Mouse (Mus musculus) G1E (cell line): ENCODE data around the gene Chrm2. TPM values are rescaled to one million over a fixed set of nuclear protein-coding genes. Genes with fewer than 3 reads are reported as not detected.

Experiments
- ATAC-seq: 2 replicates; pipeline ENCODE4 v1.8.0; 2016; ENCODE audit warnings: mild to moderate bottlenecking; ENCODE audit not compliant: insufficient number of reproducible peaks, poor library complexity, low FRiP score, severe bottlenecking; ENCODE audit errors: extremely low read depth
- DNase-seq: peaks from one replicate; pipeline ENCODE4 v3.0.0; 2012; ENCODE audit warnings: low spot score
- H3K27me3 ChIP-seq: 2 replicates; pipeline ENCODE4 v1.6.1; 2012; ENCODE audit warnings: mild to moderate bottlenecking, low read length, inconsistent platforms; ENCODE audit not compliant: insufficient read depth
- H3K36me3 ChIP-seq: replicated peaks from 2 replicates; pipeline ENCODE3; 2012; ENCODE audit warnings: mild to moderate bottlenecking, inconsistent platforms
- H3K4me1 ChIP-seq: 2 replicates; pipeline ENCODE4 v1.6.1; 2012; ENCODE audit warnings: low read depth, low read length, inconsistent platforms, mixed read lengths; ENCODE audit not compliant: insufficient read depth
- H3K4me3 ChIP-seq: 2 replicates; pipeline ENCODE4 v1.5.1; 2012; ENCODE audit warnings: low read depth, mild to moderate bottlenecking, inconsistent platforms, low read length, moderate library complexity, mixed read lengths
- H3K9me3 ChIP-seq: replicated peaks from 2 replicates; pipeline ENCODE4 v1.6.1; 2012; ENCODE audit warnings: inconsistent platforms
- CTCF ChIP-seq: IDR thresholded peaks from 2 replicates; pipeline ENCODE4 v1.5.1; 2012; ENCODE audit warnings: low read depth, low read length, inconsistent platforms, mixed read lengths
- GATA1 ChIP-seq: IDR thresholded peaks from 2 replicates; pipeline ENCODE4 v1.6.1; 2012; ENCODE audit warnings: borderline replicate concordance, low read length, inconsistent platforms, mixed read lengths
- GATA2 ChIP-seq: IDR thresholded peaks from 2 replicates; pipeline ENCODE4 v1.6.1; 2012; ENCODE audit warnings: low read depth, low read length, inconsistent platforms, borderline replicate concordance
- POLR2AphosphoS5 ChIP-seq: IDR thresholded peaks from 2 replicates; pipeline ENCODE4 v1.6.1; 2012; ENCODE audit warnings: low read depth, low read length, inconsistent platforms; ENCODE audit not compliant: insufficient replicate concordance
- TAL1 ChIP-seq: conservative IDR thresholded peaks from 2 replicates; pipeline ENCODE4 v1.6.1; 2012; ENCODE audit warnings: low read depth, low read length, inconsistent platforms, mixed read lengths
- polyA plus RNA-seq: library from polyadenylated mRNA; stranded (reverse); fragments of >175 nt; gene quantifications from 2 replicates; pipeline ENCODE4 v1.2.3, GENCODE M21; 2012
- total RNA-seq, 2 experiments: library from RNA; stranded (forward) in 1 of 2; stranded (reverse) in 1 of 2; fragments of 200-1000 nt in 1 of 2; fragments of >200 nt in 1 of 2; fragmentation: Nextera tagmentation in 1 of 2; gene quantifications; 2 replicates each; pipeline ENCODE4 v1.2.3; 2014 to 2017

Chrm2 gene
- total and polyA plus RNA-seq, 3 experiments, result 0.11 TPM; not detected in 2

GRCm38 (mm10) chr6:36451480-36451879 lies 63.6 kb downstream of the Chrm2 start:
- Histone ChIP-seq H3K4me3 (no peak overlapping the region), H3K27me3 (no peaks in the 10 kb centered on the region), H3K36me3 (no peaks in the 10 kb centered on the region), H3K9me3 (no peaks in the 10 kb centered on the region), H3K4me1 (no peaks in the 10 kb centered on the region)
- TF ChIP-seq TAL1 (no peak), POLR2AphosphoS5 (no peak), CTCF (no peak), GATA2 (no peak), GATA1 (no peak)
- DNase-seq (no peak), ATAC-seq (no peak)

- Histone ChIP-seq H3K27me3 (no peaks in the 10 kb centered on the region), H3K36me3 (no peaks in the 10 kb centered on the region), H3K4me3 (no peak overlapping the region), H3K9me3 (no peaks in the 10 kb centered on the region), H3K4me1 (no peaks in the 10 kb centered on the region)
- DNase-seq, result no peak
- TF ChIP-seq POLR2AphosphoS5, result no peak
- no peak for TF ChIP-seq GATA1
- TF ChIP-seq CTCF, result no peak
- TF ChIP-seq TAL1, result no peak
- TF ChIP-seq GATA2, result no peak
- no peak for ATAC-seq
Measured at GRCm38 (mm10) chr6:36455071-36455470, 67.2 kb downstream of the Chrm2 start.

GRCm38 (mm10) chr6:36457015-36457414 lies 69.1 kb downstream of the Chrm2 start:
- TF ChIP-seq GATA2 (no peak), CTCF (no peak), TAL1 (no peak)
- Histone ChIP-seq H3K9me3 (no peaks in the 10 kb centered on the region), H3K27me3 (no peaks in the 10 kb centered on the region), H3K36me3 (no peaks in the 10 kb centered on the region), H3K4me1 (no peaks in the 10 kb centered on the region), H3K4me3 (no peak overlapping the region)
- DNase-seq (no peak), ATAC-seq (no peak)

- no peaks in the 10 kb centered on the region for H3K27me3 ChIP-seq
- TF ChIP-seq GATA2 (no peak), TAL1 (no peak), GATA1 (no peak), CTCF (no peak), POLR2AphosphoS5 (no peak)
- no peak for ATAC-seq
- H3K36me3 ChIP-seq, result no peaks in the 10 kb centered on the region
- H3K4me3 ChIP-seq, result no peak overlapping the region
- H3K9me3 ChIP-seq, result no peaks in the 10 kb centered on the region
- H3K4me1 ChIP-seq, result no peaks in the 10 kb centered on the region
- no peak for DNase-seq
Measured at GRCm38 (mm10) chr6:36464008-36464407, 76.1 kb downstream of the Chrm2 start.

GRCm38 (mm10) chr6:36484132-36484665 lies 96.3 kb downstream of the Chrm2 start:
- no peak for ATAC-seq
- Histone ChIP-seq H3K4me3 (no peak overlapping the region), H3K36me3 (no peaks in the 10 kb centered on the region), H3K27me3 (no peaks in the 10 kb centered on the region), H3K9me3 (no peaks in the 10 kb centered on the region), H3K4me1 (no peaks in the 10 kb centered on the region)
- no peak for DNase-seq
- TF ChIP-seq TAL1 (no peak), GATA1 (no peak), POLR2AphosphoS5 (no peak), CTCF (no peak), GATA2 (no peak)

GRCm38 (mm10) chr6:36507008-36507663 lies 119.3 kb downstream of the Chrm2 start:
- no peaks in the 10 kb centered on the region for H3K9me3 ChIP-seq
- H3K36me3 ChIP-seq, result no peaks in the 10 kb centered on the region
- H3K27me3 ChIP-seq, result no peaks in the 10 kb centered on the region
- TF ChIP-seq GATA2 (no peak), POLR2AphosphoS5 (no peak), GATA1 (no peak), TAL1 (no peak), CTCF (no peak)
- DNase-seq, result no peak
- no peak for ATAC-seq
- no peaks in the 10 kb centered on the region for H3K4me1 ChIP-seq
- no peak overlapping the region for H3K4me3 ChIP-seq
